Mouse (Mus musculus) C2C12 (cell line): ENCODE measurements around the gene Samd5. TPM values are rescaled to one million over a fixed set of nuclear protein-coding genes. Genes with fewer than 3 reads are reported as not detected.

ENCODE experiments used
- H3K27me3 ChIP-seq: one replicate; pipeline ENCODE4 v1.6.1; 2011; ENCODE audit not compliant: control insufficient read depth, insufficient read depth, insufficient read length
- H3K36me3 ChIP-seq: one replicate; pipeline ENCODE4 v1.6.1; 2011; ENCODE audit not compliant: control insufficient read depth, insufficient read depth
- H3K4me3 ChIP-seq: one replicate; pipeline ENCODE4 v1.5.1; 2011; ENCODE audit warnings: mild to moderate bottlenecking, control low read depth; ENCODE audit not compliant: poor library complexity, insufficient read depth, severe bottlenecking
- H3K79me2 ChIP-seq: one replicate; pipeline ENCODE4 v1.6.1; 2011; ENCODE audit not compliant: control insufficient read depth, insufficient read depth
- H3K79me3 ChIP-seq: one replicate; pipeline ENCODE4 v1.6.1; 2011; ENCODE audit warnings: low read depth, control low read depth
- H3ac ChIP-seq: one replicate; pipeline ENCODE3; 2011; ENCODE audit warnings: low read depth; ENCODE audit not compliant: control insufficient read depth, insufficient read length
- CEBPB ChIP-seq: IDR thresholded peaks from one replicate; pipeline ENCODE4 v1.6.1; 2011; ENCODE audit warnings: low read depth, mild to moderate bottlenecking, control low read depth, moderate library complexity
- CTCF ChIP-seq: IDR thresholded peaks from one replicate; pipeline ENCODE4 v1.5.1; 2011; ENCODE audit not compliant: control insufficient read depth, insufficient read depth, insufficient read length
- FOSL1 ChIP-seq: IDR thresholded peaks from one replicate; pipeline ENCODE4 v1.8.0; 2011; ENCODE audit warnings: mild to moderate bottlenecking, low read length; ENCODE audit not compliant: poor library complexity, insufficient read depth, severe bottlenecking
- MAX ChIP-seq: IDR thresholded peaks from one replicate; pipeline ENCODE4 v1.6.1; 2011; ENCODE audit warnings: mild to moderate bottlenecking, control low read depth
- MYOD1 ChIP-seq: IDR thresholded peaks from one replicate; pipeline ENCODE4 v1.6.1; 2011; ENCODE audit warnings: low read depth; ENCODE audit not compliant: control insufficient read depth, insufficient read length
- MYOG ChIP-seq: IDR thresholded peaks from one replicate; pipeline ENCODE4 v1.6.1; 2011; ENCODE audit not compliant: control insufficient read depth, insufficient read length; ENCODE audit errors: extremely low read depth
- USF1 ChIP-seq: IDR thresholded peaks from one replicate; pipeline ENCODE4 v1.6.1; 2011; ENCODE audit warnings: low read depth, mild to moderate bottlenecking, control low read depth, moderate library complexity
- polyA plus RNA-seq: library from polyadenylated mRNA; unstranded; fragments of >200 nt; fragmentation: generic; extraction: Trizol; gene quantifications from one replicate; pipeline ENCODE4 v1.2.1, GENCODE M21; 2012; ENCODE audit warnings: missing spikeins

The Samd5 gene
- polyA plus RNA-seq, 1 experiment = not detected

GRCm38 (mm10) chr10:9621926-9622688, 52.9 kb downstream of the Samd5 start:
- Histone ChIP-seq H3K79me2 (no peaks in the 10 kb centered on the region), H3ac (no peak overlapping the region), H3K27me3 (no peaks in the 10 kb centered on the region), H3K79me3 (no peaks in the 10 kb centered on the region), H3K36me3 (no peaks in the 10 kb centered on the region), H3K4me3 (no peak overlapping the region)
- TF ChIP-seq USF1 (no peak), FOSL1 (no peak), CEBPB (no peak), CTCF (no peak), MYOG (no peak), MAX (no peak), MYOD1 (no peak)

- no peak overlapping the region for H3K4me3 ChIP-seq
- no peaks in the 10 kb centered on the region for H3K79me2 ChIP-seq
- TF ChIP-seq MYOD1 (no peak), FOSL1 (no peak), MYOG (no peak), MAX (no peak), CTCF (no peak), CEBPB (no peak), USF1 (no peak)
- no peak overlapping the region for H3ac ChIP-seq
- H3K27me3 ChIP-seq = no peaks in the 10 kb centered on the region
- no peaks in the 10 kb centered on the region for H3K79me3 ChIP-seq
- no peaks in the 10 kb centered on the region for H3K36me3 ChIP-seq
Measured at GRCm38 (mm10) chr10:9621055-9621454, 54.0 kb downstream of the Samd5 start.

GRCm38 (mm10) chr10:9615009-9615408, 60.0 kb downstream of the Samd5 start:
- Histone ChIP-seq H3K36me3 (no peaks in the 10 kb centered on the region), H3K79me3 (no peaks in the 10 kb centered on the region), H3K4me3 (no peak overlapping the region), H3K27me3 (no peaks in the 10 kb centered on the region), H3K79me2 (no peaks in the 10 kb centered on the region), H3ac (no peak overlapping the region)
- TF ChIP-seq CTCF (no peak), MYOG (no peak)

GRCm38 (mm10) chr10:9608854-9609253, 66.2 kb downstream of the Samd5 start:
- TF ChIP-seq USF1 (no peak), MAX (no peak), CTCF (no peak)
- H3K4me3 ChIP-seq = no peak overlapping the region
- H3K27me3 ChIP-seq = no peaks in the 10 kb centered on the region
- no peaks in the 10 kb centered on the region for H3K79me3 ChIP-seq
- no peak overlapping the region for H3ac ChIP-seq
- H3K79me2 ChIP-seq = no peaks in the 10 kb centered on the region
- no peaks in the 10 kb centered on the region for H3K36me3 ChIP-seq

- no peak overlapping the region for H3ac ChIP-seq
- H3K27me3 ChIP-seq = no peaks in the 10 kb centered on the region
- H3K4me3 ChIP-seq = no peak overlapping the region
- H3K79me2 ChIP-seq = no peaks in the 10 kb centered on the region
- TF ChIP-seq FOSL1 (no peak), MYOG (no peak), CEBPB (no peak), MAX (no peak), CTCF (no peak), MYOD1 (no peak), USF1 (no peak)
- H3K79me3 ChIP-seq = no peaks in the 10 kb centered on the region
- no peaks in the 10 kb centered on the region for H3K36me3 ChIP-seq
Measured at GRCm38 (mm10) chr10:9607155-9607554, 67.9 kb downstream of the Samd5 start.

GRCm38 (mm10) chr10:9605635-9606034, 69.4 kb downstream of the Samd5 start:
- TF ChIP-seq FOSL1 (no peak), CEBPB (no peak), MAX (no peak), USF1 (no peak), MYOD1 (no peak), CTCF (no peak), MYOG (no peak)
- Histone ChIP-seq H3K4me3 (no peak overlapping the region), H3K79me2 (no peaks in the 10 kb centered on the region), H3K27me3 (no peaks in the 10 kb centered on the region), H3ac (no peak overlapping the region), H3K79me3 (no peaks in the 10 kb centered on the region), H3K36me3 (no peaks in the 10 kb centered on the region)
